Mouse (Mus musculus) small intestine, adult 2 months (tissue): Measurements from ENCODE around the gene Kpna6.
"Not testable (repeated sequence)": the region's sequence is repeated elsewhere in the genome, so short reads cannot be mapped to it uniquely, and the experiment has no call there.

Source experiments
- CTCF ChIP-seq: fragments of 200-500 bp; IDR thresholded peaks from 2 replicates; pipeline ENCODE4 v1.5.1; 2012; ENCODE audit warnings: low read depth, mild to moderate bottlenecking, control low read depth, inconsistent platforms, low read length, moderate library complexity, mixed read lengths; ENCODE audit not compliant: insufficient replicate concordance, insufficient read length; ENCODE audit errors: extremely low read depth
- POLR2A ChIP-seq: fragments of 200-500 bp; IDR thresholded peaks from 2 replicates; pipeline ENCODE4 v1.6.1; 2012; ENCODE audit warnings: low read depth, mild to moderate bottlenecking, control low read depth, inconsistent platforms, low read length, moderate library complexity

DNA sequence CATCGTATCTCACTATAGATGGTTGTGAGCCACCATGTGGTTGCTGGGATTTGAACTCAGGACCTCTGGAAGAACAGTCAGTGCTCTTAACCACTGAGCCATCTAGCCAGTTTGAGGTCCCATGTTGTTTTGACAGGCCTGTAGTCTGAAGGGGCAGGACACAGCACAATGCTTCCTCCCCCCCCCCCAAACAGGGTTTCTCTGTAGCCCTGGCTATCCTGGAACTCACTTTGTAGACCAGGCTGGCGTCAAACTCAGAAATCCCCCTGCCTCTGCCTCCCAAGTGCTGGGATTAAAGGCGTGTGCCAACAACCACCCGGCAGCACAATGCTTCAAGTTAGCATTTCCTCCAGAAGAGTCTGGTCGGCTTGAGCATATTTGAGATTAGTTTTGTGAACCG lies 28.1 kb upstream of the Kpna6 start:
- not testable (repeated sequence) for TF ChIP-seq CTCF, POLR2A
